Mouse (Mus musculus) T-cell, adult 2 months (primary cell): ENCODE data around the gene Pigf.
"Not testable (repeated sequence)": the region's sequence is repeated elsewhere in the genome, so short reads cannot be mapped to it uniquely, and the experiment has no call there.

Source experiments
- DNase-seq: peaks from one replicate; pipeline ENCODE4 v3.0.0; 2022; ENCODE audit warnings: low spot score

Pigf gene

GRCm38 (mm10) chr17:87025269-87025949, at the start of gene Pigf, which contains the start of gene Cript:
Gene Pigf, minus strand, starts transcription at chr17:87025406.
Gene Cript, plus strand, starts transcription at chr17:87025550.
- DNase-seq: peak; percentile 98

DNA sequence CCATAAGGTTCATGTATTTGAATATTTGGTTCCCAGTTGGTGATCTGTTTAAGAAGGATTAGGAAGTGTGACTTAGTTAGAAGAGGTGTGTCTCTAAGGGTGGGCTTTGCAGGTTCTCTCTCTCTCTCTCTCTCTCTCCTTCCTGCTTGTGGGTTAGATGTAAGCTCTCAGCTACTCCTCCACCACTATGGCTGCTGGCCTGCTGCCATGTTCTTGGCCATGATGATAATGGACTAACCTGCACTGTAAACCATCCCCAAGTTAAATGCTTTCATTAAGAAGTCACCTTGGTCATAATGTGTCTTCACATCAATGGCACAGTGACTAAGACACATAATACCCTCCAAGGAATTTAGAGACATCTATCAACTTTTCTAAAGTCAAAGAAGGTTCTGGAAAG, 48.3 kb upstream of the Pigf start:
- DNase-seq: no peak

DNA sequence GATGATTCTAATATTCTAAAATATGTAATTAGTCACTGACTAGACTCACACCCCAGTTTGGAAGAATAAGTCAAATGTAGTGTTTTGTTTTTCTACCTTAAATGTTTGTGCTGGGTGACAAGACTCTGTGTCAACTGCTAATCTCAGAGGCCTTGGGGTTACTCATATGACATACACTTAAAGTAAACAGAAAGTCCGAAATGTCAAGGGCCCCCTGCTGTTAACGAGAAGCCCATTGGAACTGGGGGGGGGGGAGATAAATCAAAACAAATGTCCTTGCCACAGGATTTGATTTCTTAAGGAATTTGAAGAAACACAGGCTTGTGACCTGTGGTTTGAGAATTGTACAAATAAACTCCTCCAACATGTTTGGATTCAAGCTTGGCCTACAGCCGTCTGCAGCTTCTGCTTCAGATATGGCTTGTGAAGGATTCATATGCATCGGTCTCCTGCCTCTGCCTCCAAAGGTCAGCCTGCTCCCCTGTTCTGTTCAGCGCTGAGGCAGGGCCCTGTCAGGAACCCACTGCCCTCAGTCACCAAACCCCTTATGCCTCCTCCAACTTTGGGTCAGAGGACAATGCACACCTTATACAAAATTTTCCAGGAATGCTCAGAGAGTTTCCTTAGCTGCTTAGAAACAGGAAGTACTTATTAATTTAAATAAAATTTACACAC, 47.7 kb upstream of the Pigf start:
- no peak for DNase-seq

DNA sequence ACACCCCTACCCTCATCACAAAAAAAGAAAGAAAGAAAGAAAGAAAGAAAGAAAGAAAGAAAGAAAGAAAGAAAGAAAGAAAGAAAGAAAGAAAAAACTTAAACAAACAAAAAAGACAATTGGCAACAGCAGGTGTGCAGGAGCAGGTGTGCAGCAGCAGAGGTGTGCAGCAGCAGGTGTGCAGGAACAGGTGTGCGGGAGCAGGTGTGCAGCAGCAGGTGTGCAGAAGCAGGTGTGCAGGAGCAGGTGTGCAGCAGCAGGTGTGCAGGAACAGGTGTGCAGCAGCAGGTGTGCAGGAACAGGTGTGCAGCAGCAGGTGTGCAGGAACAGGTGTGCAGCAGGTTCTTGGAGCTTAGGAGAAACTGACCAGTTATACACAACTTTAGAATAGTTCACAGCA, 47.0 kb upstream of the Pigf start:
- DNase-seq: not testable (repeated sequence)

DNA sequence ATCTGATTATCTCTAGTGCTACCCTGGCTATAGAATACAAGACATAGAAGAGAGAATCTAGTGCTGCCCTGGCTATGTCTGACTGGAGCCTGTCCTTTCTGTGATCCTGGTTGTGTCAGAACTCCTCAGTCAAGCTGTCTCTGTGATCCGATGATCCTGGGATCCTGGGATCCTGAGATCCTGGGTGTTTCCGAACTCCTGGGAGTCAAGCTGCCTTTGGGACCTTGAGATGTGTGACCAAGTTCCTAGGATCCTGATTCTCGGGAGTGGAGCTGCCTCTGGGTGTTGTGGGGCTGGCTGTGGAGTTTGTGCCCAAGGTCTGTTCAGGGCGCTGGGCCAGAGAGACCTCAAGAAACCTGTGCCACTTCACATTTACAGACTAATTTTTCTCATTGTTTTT, 43.8 kb upstream of the Pigf start:
- no peak for DNase-seq

DNA sequence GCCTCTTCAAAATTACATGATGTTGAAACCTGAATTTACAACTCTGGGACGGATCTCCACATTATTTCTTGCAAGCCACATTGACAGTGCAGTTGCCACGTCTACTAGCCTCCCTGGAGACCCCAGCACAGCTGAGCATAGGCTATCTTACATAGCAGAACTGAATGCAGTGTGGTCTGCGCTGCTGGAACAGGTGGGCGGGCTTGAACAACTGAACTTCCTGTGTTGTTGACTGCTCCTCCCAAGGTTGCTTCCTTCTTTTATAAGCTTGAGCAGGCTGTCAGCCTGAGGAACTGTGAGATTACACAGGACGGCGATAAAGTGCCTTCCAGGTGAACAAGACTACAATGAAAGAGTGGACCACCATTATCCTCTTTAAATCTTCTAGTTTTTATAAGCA, 38.8 kb upstream of the Pigf start:
- DNase-seq: no peak

GRCm38 (mm10) chr17:87063461-87063860, 38.3 kb upstream of the Pigf start:
- DNase-seq: no peak

DNA sequence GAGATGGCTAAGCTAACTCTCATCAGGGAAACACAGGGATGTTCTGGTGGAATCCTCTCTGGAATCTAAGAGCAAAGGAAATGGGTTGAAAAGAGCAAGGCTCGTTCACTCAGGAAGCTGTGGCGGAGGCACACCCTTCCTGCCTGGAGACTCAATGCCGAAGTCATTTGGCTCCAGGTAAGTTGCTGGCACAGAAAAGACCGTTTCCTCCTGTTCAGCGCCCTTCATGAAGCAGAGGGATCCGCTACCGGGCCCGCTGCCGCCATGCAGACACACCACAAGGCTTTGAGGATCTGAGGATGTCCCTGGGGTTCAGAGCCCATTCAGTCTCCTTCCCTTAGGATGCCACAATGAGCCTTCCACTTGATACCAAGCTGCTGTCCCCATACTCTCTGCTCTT, 37.4 kb upstream of the Pigf start:
- no peak for DNase-seq

- no peak for DNase-seq
These were observed 32.5 kb upstream of the Pigf start for GRCm38 (mm10) chr17:87057486-87058266.

GRCm38 (mm10) chr17:87056761-87057160, 31.6 kb upstream of the Pigf start:
- no peak for DNase-seq

DNA sequence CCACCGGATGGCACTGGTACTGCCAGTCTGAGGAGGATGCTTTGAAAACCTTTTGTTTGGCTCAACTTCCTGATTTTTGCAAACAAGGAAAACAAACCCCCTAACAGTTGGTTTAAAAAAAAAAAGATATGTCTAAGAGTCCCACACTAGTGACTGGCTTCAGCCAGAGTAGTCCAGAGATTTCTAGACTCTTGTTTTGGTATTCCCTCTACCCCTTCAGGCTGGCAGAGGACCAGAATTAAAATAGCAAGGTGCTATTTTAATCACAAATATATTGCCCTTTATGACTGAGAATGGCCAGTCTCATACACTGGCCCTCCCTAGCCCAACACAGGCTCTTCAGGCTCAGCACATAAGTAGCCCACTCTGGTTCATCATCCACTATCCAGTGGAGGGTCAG, 30.5 kb upstream of the Pigf start:
- no peak for DNase-seq

DNA sequence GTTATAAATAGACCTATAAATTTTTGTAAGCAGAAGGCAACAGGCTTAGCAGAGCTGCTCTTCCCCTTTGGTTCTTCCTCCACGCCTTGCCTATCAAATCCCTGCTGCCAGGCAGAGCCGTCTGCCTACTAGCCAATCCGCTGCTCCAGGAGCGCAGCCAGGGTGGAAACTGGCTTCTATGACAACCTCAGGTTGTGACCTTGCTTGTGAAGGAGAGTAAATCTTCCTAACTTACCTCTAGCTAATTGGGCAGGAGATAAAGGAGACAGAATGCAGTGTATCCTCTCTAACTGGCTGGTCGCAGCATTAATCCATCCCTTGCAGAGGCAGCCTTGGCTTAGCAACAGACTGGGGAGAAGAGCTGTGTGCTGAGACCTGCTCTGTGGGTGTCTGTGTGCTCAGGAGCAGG, 29.8 kb upstream of the Pigf start:
- DNase-seq: no peak

DNA sequence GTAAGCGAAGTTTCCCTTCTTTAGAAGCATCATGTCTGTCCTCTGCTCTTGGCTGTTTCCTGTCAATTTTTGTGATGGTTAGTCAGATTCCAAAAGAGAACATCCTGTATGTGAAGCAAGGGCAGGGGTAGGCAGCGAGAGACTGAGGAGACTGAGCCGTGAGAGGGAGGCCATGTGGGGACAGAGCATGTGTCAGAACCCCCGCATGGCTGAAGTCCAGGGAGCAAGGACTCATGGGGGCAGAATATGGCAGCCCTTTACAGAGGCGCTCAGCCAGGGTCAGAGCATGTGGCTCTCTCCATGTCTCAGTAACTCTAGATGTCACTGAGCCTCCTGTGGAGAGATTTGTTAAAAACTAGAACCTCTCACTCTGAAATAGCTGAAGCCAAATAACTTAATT, 28.7 kb upstream of the Pigf start:
- no peak for DNase-seq

GRCm38 (mm10) chr17:87052432-87052831, 27.2 kb upstream of the Pigf start:
- DNase-seq: no peak

DNA sequence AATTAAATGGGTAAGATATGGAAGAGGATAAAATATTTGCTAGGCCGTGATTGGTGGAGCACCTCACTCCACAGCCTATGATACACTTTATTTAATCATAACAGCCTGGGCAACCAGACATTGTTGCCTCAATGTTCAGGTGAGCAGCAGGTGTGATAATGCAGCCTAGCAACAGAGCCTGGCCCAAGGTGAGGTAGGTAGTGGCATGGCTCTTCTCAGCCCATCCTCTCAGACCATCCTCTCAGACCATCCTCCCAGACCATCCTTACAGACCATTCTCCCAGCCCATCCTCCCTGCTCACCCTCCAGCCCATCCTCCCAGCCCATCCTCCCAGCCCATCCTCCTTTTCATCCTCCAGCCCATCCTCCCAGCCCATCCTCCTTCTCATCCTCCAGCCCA, 26.4 kb upstream of the Pigf start:
- no peak for DNase-seq

- no peak for DNase-seq
These were observed 25.4 kb upstream of the Pigf start for GRCm38 (mm10) chr17:87050469-87051175.

DNA sequence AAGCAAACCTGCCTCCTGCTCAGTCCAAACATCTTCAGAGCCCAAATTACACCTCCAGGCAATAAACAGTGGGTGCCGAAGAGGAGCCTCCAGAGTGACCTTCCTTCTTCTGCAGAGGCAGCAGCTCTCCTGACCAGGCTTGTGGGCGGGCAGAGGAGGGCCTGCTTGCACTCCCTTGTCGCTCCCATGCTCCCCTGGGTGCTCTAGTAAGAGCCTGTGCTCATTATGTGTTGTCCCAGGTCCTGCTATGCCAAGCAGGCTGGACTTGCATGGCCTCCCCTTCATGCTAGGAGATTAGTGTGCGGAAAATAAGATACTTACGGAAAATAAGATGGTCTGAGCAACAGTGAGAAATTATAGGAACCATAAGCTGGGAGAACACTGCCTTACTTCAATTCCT, 24.5 kb upstream of the Pigf start:
- no peak for DNase-seq

GRCm38 (mm10) chr17:87044796-87045195, 19.6 kb upstream of the Pigf start:
- no peak for DNase-seq

DNA sequence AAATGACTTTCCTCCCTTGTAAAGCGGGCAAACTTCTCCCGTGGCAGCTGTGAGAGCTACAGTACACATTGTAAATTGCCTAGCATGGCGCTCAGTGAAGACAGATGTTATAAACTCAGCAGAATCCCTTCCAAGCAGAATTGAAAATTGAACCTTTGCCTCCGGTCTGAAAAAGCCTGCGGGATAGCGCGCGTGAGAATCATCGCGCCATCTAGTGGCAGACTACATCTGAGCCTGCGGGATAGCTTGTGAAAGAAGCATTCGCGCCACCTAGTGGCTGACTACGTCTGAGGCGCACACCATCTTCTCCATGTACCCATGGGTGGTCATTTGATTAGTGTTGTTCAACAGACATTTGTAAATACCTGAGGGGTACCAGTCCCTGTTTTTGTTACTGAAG, 19.2 kb upstream of the Pigf start:
- peak; percentile 80 for DNase-seq

GRCm38 (mm10) chr17:87041739-87042138, 16.5 kb upstream of the Pigf start:
- no peak for DNase-seq

GRCm38 (mm10) chr17:87038496-87038895, 13.3 kb upstream of the Pigf start:
- no peak for DNase-seq
